Mouse (Mus musculus) neural tube, embryonic 12.5 days (tissue): ENCODE measurements around the gene Olfr67. TPM values are rescaled to one million over a fixed set of nuclear protein-coding genes. Genes with fewer than 3 reads are reported as not detected.

ENCODE experiments used
- ATAC-seq: fragments of 200-750 bp; cut with Nextera tagmentation; 2 replicates; pipeline ENCODE4 v1.8.0; 2017; ENCODE audit warnings: low read depth, mild to moderate bottlenecking, moderate TSS enrichment, moderate library complexity; ENCODE audit not compliant: low FRiP score
- H3K27ac ChIP-seq: fragments of 300-500 bp; sonication (generic); 2 replicates; pipeline ENCODE4 v1.5.1; 2016
- H3K27me3 ChIP-seq: fragments of 300-500 bp; sonication (generic); replicated peaks from 2 replicates; pipeline ENCODE4 v1.6.1; 2016; ENCODE audit warnings: mild to moderate bottlenecking
- H3K36me3 ChIP-seq: fragments of 300-500 bp; sonication (generic); 2 replicates; pipeline ENCODE4 v1.6.1; 2016; ENCODE audit warnings: mild to moderate bottlenecking
- H3K4me1 ChIP-seq: fragments of 300-500 bp; sonication (generic); 2 replicates; pipeline ENCODE4 v1.6.1; 2016
- H3K4me2 ChIP-seq: fragments of 300-500 bp; sonication (generic); replicated peaks from 2 replicates; pipeline ENCODE4 v1.6.1; 2016; ENCODE audit warnings: mild to moderate bottlenecking
- H3K4me3 ChIP-seq: fragments of 300-500 bp; sonication (generic); 2 replicates; pipeline ENCODE4 v1.5.1; 2016
- H3K9ac ChIP-seq: fragments of 300-500 bp; sonication (generic); 2 replicates; pipeline ENCODE4 v1.6.1; 2016; ENCODE audit warnings: mild to moderate bottlenecking
- H3K9me3 ChIP-seq: fragments of 300-500 bp; sonication (generic); 2 replicates; pipeline ENCODE4 v1.6.1; 2016; ENCODE audit warnings: mild to moderate bottlenecking
- WGBS: fragments of 180-500 bp; shearing (Covaris S2); methylation state at CpG from one replicate; pipeline ENCODE4 v1.1.7; 2016; 5-methylcytosine and 5-hydroxymethylcytosine counted together
- polyA plus RNA-seq: library from polyadenylated mRNA; unstranded; fragments of >200 nt; fragmentation: Nextera tagmentation; extraction: Ambion mirVana; gene quantifications from 2 replicates; pipeline ENCODE4 v1.2.1, GENCODE M21; 2016

Olfr67 gene
- polyA plus RNA-seq, 1 experiment from 2014 or later: not detected

- no peak for ATAC-seq
Measured at GRCm38 (mm10) chr7:103757233-103757632, 34.4 kb downstream of the Olfr67 start, which contains the start of gene Olfr630. Gene Olfr630, minus strand, starts transcription at chr7:103757333.

GRCm38 (mm10) chr7:103744843-103745242, 46.8 kb downstream of the Olfr67 start, which contains the start of gene Olfr629:
Gene Olfr629, minus strand, starts transcription at chr7:103744943.
- Histone ChIP-seq H3K9me3 (no peaks in the 10 kb centered on the region), H3K4me2 (no peak within 1 kb of the TSS), H3K27ac (no peak within 1 kb of the TSS), H3K4me1 (no peaks in the 10 kb centered on the region), H3K27me3 (no peaks in the 10 kb centered on the region), H3K9ac (no peak within 1 kb of the TSS), H3K36me3 (no peaks in the 10 kb centered on the region), H3K4me3 (no peak within 1 kb of the TSS)
- no peak for ATAC-seq
- WGBS: 80% methylated on average over 2 of the region's 2 CpGs

More at GRCm38 (mm10) chr7:103757233-103757632, 34.4 kb downstream of the Olfr67 start, which contains the start of gene Olfr630:
- no peak within 1 kb of the TSS for H3K4me3 ChIP-seq
- H3K27ac ChIP-seq: no peak within 1 kb of the TSS
- H3K9me3 ChIP-seq: no peaks in the 10 kb centered on the region
- H3K9ac ChIP-seq: no peak within 1 kb of the TSS
- no peaks in the 10 kb centered on the region for H3K36me3 ChIP-seq
- H3K27me3 ChIP-seq: no peaks in the 10 kb centered on the region
- WGBS: 45% methylated on average over 2 of the region's 2 CpGs
- no peaks in the 10 kb centered on the region for H3K4me1 ChIP-seq
- H3K4me2 ChIP-seq: no peak within 1 kb of the TSS

Other genes with a start within 250 kb of the Olfr67 start
- not detected in 2 replicates for gene Olfr612, start 249.1 kb downstream of the Olfr67 start, polyA plus RNA-seq
- gene Olfr613, start 243.7 kb downstream of the Olfr67 start, polyA plus RNA-seq: not detected in 2 replicates
- gene Olfr615, start 235.7 kb downstream of the Olfr67 start, polyA plus RNA-seq: not detected in 2 replicates
- not detected in 2 replicates for gene Olfr616, start 222.7 kb downstream of the Olfr67 start, polyA plus RNA-seq
- not detected in 2 replicates for gene Olfr617, start 218.8 kb downstream of the Olfr67 start, polyA plus RNA-seq
- gene Olfr618, start 201.7 kb downstream of the Olfr67 start, polyA plus RNA-seq: not detected in 2 replicates
- gene Olfr619, start 191.2 kb downstream of the Olfr67 start, polyA plus RNA-seq: not detected in 2 replicates
- not detected in 2 replicates for gene Olfr620, start 179.3 kb downstream of the Olfr67 start, polyA plus RNA-seq
- gene Olfr622, start 149.1 kb downstream of the Olfr67 start, polyA plus RNA-seq: not detected in 2 replicates
- not detected in 2 replicates for gene Olfr623, start 128.1 kb downstream of the Olfr67 start, polyA plus RNA-seq
- not detected in 2 replicates for gene Olfr624, start 120.6 kb downstream of the Olfr67 start, polyA plus RNA-seq
- gene Olfr625-ps1, start 109.1 kb downstream of the Olfr67 start, polyA plus RNA-seq: not detected in 2 replicates
- not detected in 2 replicates for gene Olfr243, start 77.2 kb downstream of the Olfr67 start, polyA plus RNA-seq
- gene Olfr628, start 61.4 kb downstream of the Olfr67 start, polyA plus RNA-seq: not detected in 2 replicates
- gene Olfr629, start 46.9 kb downstream of the Olfr67 start, polyA plus RNA-seq: not detected in 2 replicates
- not detected in 2 replicates for gene Olfr630, start 34.5 kb downstream of the Olfr67 start, polyA plus RNA-seq
- gene Olfr69, start 20.2 kb downstream of the Olfr67 start, polyA plus RNA-seq: not detected in 2 replicates
- gene Olfr68, start 12.1 kb downstream of the Olfr67 start, polyA plus RNA-seq: not detected in 2 replicates
- 662 and 699 TPM in 2 replicates for gene Hbb-bt, start 22.2 kb upstream of the Olfr67 start, polyA plus RNA-seq
- 567 and 639 TPM in 2 replicates for gene Hbb-bs, start 36.3 kb upstream of the Olfr67 start, polyA plus RNA-seq
- 0.38 TPM in 1 of 2 replicates, not detected in the other for gene Hbb-bh2, start 48.7 kb upstream of the Olfr67 start, polyA plus RNA-seq
- gene Hbb-bh1, start 51.3 kb upstream of the Olfr67 start, polyA plus RNA-seq: 483 and 495 TPM in 2 replicates
- gene Hbb-y, start 61.4 kb upstream of the Olfr67 start, polyA plus RNA-seq: 6,731 and 6,931 TPM in 2 replicates
- not detected in 2 replicates for gene Olfr66, start 94.4 kb upstream of the Olfr67 start, polyA plus RNA-seq
- gene Olfr64, start 102.7 kb upstream of the Olfr67 start, polyA plus RNA-seq: not detected in 2 replicates
- not detected in 2 replicates for gene Olfr65, start 111.7 kb upstream of the Olfr67 start, polyA plus RNA-seq
- not detected in 2 replicates for gene Olfr631, start 137.0 kb upstream of the Olfr67 start, polyA plus RNA-seq
- gene Olfr632, start 142.5 kb upstream of the Olfr67 start, polyA plus RNA-seq: not detected in 2 replicates
- gene Olfr633, start 152.6 kb upstream of the Olfr67 start, polyA plus RNA-seq: not detected in 2 replicates
- gene Olfr635, start 179.3 kb upstream of the Olfr67 start, polyA plus RNA-seq: not detected in 2 replicates
- gene Olfr638, start 206.9 kb upstream of the Olfr67 start, polyA plus RNA-seq: not detected in 2 replicates
- gene Olfr639, start 225.5 kb upstream of the Olfr67 start, polyA plus RNA-seq: not detected in 2 replicates
- not detected in 2 replicates for gene Olfr640, start 233.8 kb upstream of the Olfr67 start, polyA plus RNA-seq
- gene Olfr641, start 243.6 kb upstream of the Olfr67 start, polyA plus RNA-seq: not detected in 2 replicates